Comparison of ENCODE assay signal across 14 mouse cellular contexts in the genomic region with DNA sequence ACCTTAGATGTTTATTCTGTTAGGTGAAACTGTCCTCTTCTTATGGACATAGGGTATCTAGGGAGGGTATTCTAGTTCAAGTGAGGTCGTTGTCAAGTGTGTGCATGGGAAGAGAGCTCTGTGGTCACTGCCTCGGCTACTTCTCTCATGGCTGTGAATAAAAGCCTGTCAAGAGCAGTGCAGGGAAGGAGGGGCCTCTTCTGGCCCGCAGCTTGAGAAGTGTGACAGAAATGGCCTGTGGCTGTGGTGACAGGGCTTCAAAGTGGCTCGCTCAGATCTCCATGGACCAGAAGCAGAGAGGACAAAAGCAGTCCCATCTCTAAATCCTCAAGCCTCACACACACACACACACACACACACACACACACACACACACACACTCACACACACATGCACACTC. TPM values are rescaled to one million over a fixed set of nuclear protein-coding genes. Genes with fewer than 3 reads are reported as not detected.
DNase-seq lines count a peak whose midpoint lies in the region; ATAC-seq and TF ChIP-seq lines count a peak whose summit lies in the region.
"Had no signal": no experiment of that assay in that cellular context is flagged by ENCODE, and none has a peak within 500 bp of the region (broad histone marks: within the 10 kb centered on the region; RNA-seq: fewer than 3 reads in every experiment).

No protein-coding gene starts in this region.

- 24% methylated on average over 4 of the region's 4 CpGs for WGBS in heart, adult 2 months
- 7% methylated on average over 4 of the region's 4 CpGs for WGBS in lung, embryonic 15.5 days
- 11% methylated on average over 4 of the region's 4 CpGs for WGBS in heart, embryonic 16.5 days
- WGBS in macrophage (ENCODE audit: missing documents), result 12% methylated on average over 4 of the region's 4 CpGs

- peak in 1 of 2 experiments; percentile 45 for DNase-seq in heart, adult 2 months
- no peak for DNase-seq in heart, adult 8-10 months (ENCODE audit: low spot score)
- DNase-seq in lung, postnatal 36 days, result no peak
- no peak for DNase-seq in Muller cell, postnatal 12 days (ENCODE audit: inconsistent ontology term)
- no peak for DNase-seq in urinary bladder, postnatal 36 days (ENCODE audit: low spot score in 2 of 2)
- DNase-seq: cerebellum, adult 9-11 months; right cerebral cortex, adult 18-20 months; thymus, adult 2 months had no signal

- H3K36me3 ChIP-seq in heart, adult 2 months (ENCODE audit: control insufficient read depth, insufficient read depth, low read length), result no peaks in the 10 kb centered on the region
- H3K36me3 ChIP-seq in lung, embryonic 15.5 days, result no peaks in the 10 kb centered on the region
- H3K36me3 ChIP-seq in heart, embryonic 16.5 days (ENCODE audit: control insufficient read depth, insufficient read depth), result no peaks in the 10 kb centered on the region
- H3K36me3 ChIP-seq in macrophage (ENCODE audit: inconsistent target), result no peaks in the 10 kb centered on the region
- H3K36me3 ChIP-seq: embryonic facial prominence, embryonic 12.5 days; limb, embryonic 15.5 days had no signal

- no peak for TF ChIP-seq CTCF in heart, adult 2 months (IDR thresholded peaks at IDR 0.05)

- no peaks in the 10 kb centered on the region for H3K9me3 ChIP-seq in lung, embryonic 15.5 days
- H3K9me3 ChIP-seq in heart, embryonic 16.5 days (replicated peaks; ENCODE audit: control insufficient read depth, low read length), result no peaks in the 10 kb centered on the region
- H3K9me3 ChIP-seq: embryonic facial prominence, embryonic 12.5 days; limb, embryonic 15.5 days had no signal

- intact Hi-C loops in heart, adult 2 months (cut with DNase I), result loop anchor here (5.0 kb wide), 1 partner anchor 44 kb away; no protein-coding TSS in a partner anchor

- H3K4me3 ChIP-seq in heart, adult 2 months, result no peak overlapping the region
- no peak overlapping the region for H3K4me3 ChIP-seq in lung, embryonic 15.5 days
- no peak overlapping the region for H3K4me3 ChIP-seq in heart, embryonic 16.5 days (ENCODE audit: low read length)
- H3K4me3 ChIP-seq in macrophage (ENCODE audit: inconsistent target), result no peak overlapping the region
- H3K4me3 ChIP-seq: embryonic facial prominence, embryonic 12.5 days; limb, embryonic 15.5 days had no signal

- ATAC-seq in lung, embryonic 15.5 days (ENCODE audit: borderline replicate concordance, extremely low read depth, low FRiP score, low TSS enrichment), result peak; percentile 55; the same call in 1 of the 2 replicates
- ATAC-seq in heart, embryonic 16.5 days (replicated peaks; ENCODE audit: extremely low read depth, insufficient read depth, low FRiP score), result peak; percentile 79
- ATAC-seq: inflammation-experienced regulatory T-cells, adult 6 months had no signal

- H3K27ac ChIP-seq in heart, adult 2 months, result peak overlapping the region; percentile 73
- H3K27ac ChIP-seq in lung, embryonic 15.5 days, result no peak overlapping the region; the same call in 1 of the 2 replicates
- H3K27ac ChIP-seq in heart, embryonic 16.5 days (ENCODE audit: low read length), result peak overlapping the region; percentile 91
- peak overlapping the region; percentile 52 for H3K27ac ChIP-seq in macrophage
- H3K27ac ChIP-seq: embryonic facial prominence, embryonic 12.5 days; limb, embryonic 15.5 days had no signal

- no peak overlapping the region for H3K4me2 ChIP-seq in lung, embryonic 15.5 days
- H3K4me2 ChIP-seq in heart, embryonic 16.5 days (ENCODE audit: low read depth, low read length), result no peak overlapping the region; the same call in 1 of the 2 replicates
- H3K4me2 ChIP-seq: embryonic facial prominence, embryonic 12.5 days; limb, embryonic 15.5 days had no signal

- H3K27me3 ChIP-seq in heart, adult 2 months (ENCODE audit: control insufficient read depth, insufficient read depth, low read length), result no peaks in the 10 kb centered on the region
- H3K27me3 ChIP-seq in lung, embryonic 15.5 days, result no peaks in the 10 kb centered on the region
- H3K27me3 ChIP-seq in heart, embryonic 16.5 days (ENCODE audit: control insufficient read depth, insufficient read depth, low read length), result no peaks in the 10 kb centered on the region

- TF ChIP-seq POLR2A in heart, adult 2 months (IDR thresholded peaks at IDR 0.05; ENCODE audit: insufficient read depth, low read depth, low read length), result peak; percentile 20; the same call in 1 of the 2 replicates

- H3K9ac ChIP-seq in heart, adult 2 months (ENCODE audit: low read depth, low read length), result peak overlapping the region; percentile 36; the same call in 1 of the 2 replicates
- H3K9ac ChIP-seq in lung, embryonic 15.5 days, result no peak overlapping the region
- H3K9ac ChIP-seq in heart, embryonic 16.5 days (ENCODE audit: low read length), result 0 out of 2 replicates have a peak overlapping the region, but pooled peaks have one; percentile 52
- H3K9ac ChIP-seq: embryonic facial prominence, embryonic 12.5 days; limb, embryonic 15.5 days had no signal

- H3K4me1 ChIP-seq in heart, adult 2 months (ENCODE audit: control insufficient read depth, insufficient read depth, low read length), result peaks cover 4% of the 10 kb centered on the region
- H3K4me1 ChIP-seq in lung, embryonic 15.5 days, result peaks cover 20% of the 10 kb centered on the region
- H3K4me1 ChIP-seq in heart, embryonic 16.5 days (ENCODE audit: control insufficient read depth, insufficient read depth, low read length), result peaks cover 25% of the 10 kb centered on the region

- TF ChIP-seq EP300 in heart, adult 2 months (IDR thresholded peaks at IDR 0.05; ENCODE audit: insufficient read depth, low read depth, low read length), result no peak

- no peaks in the 10 kb centered on the region for H3K79me2 ChIP-seq in heart, adult 2 months (replicated peaks; ENCODE audit: control insufficient read depth, insufficient read depth, low read length)
- H3K79me2 ChIP-seq in macrophage (ENCODE audit: inconsistent target), result no peaks in the 10 kb centered on the region

RNA-seq across cellular contexts. Expression of gene Syk, which starts 5.0 kb away (rescaled TPM):
- 10 to 100 TPM; 16.0 to 17.6 TPM for total RNA-seq in heart, adult 2 months (2021)
- 14.0 and 19.7 TPM in 2 replicates for polyA plus RNA-seq in heart, adult 2 months (2012; rRNA removed)
- 10 to 100 TPM; 16.1 to 18.7 (median 17.6) TPM for total RNA-seq in heart, adult 8-10 months (2022)
- polyA plus RNA-seq in lung, embryonic 15.5 days (2015; fragmentation: Nextera tagmentation; extraction: Ambion mirVana), result 5.3 and 5.5 TPM in 2 replicates
- polyA plus RNA-seq in heart, embryonic 16.5 days (2015; fragmentation: Nextera tagmentation; extraction: Ambion mirVana), result 7.9 and 8.7 TPM in 2 replicates
- total RNA-seq in macrophage (2018; cell fraction: chromatin; rRNA removed), result 1,000 to 10,000 TPM in 18 of 26 experiments, 100 to 1,000 TPM in 8; 824 to 3,159 (median 1,302) TPM
- 100 to 1,000 TPM; 254 to 524 (median 295) TPM for total RNA-seq in macrophage (2018; cell fraction: cytosol; rRNA removed)
- total RNA-seq in macrophage (2018; cell fraction: nucleus; rRNA removed), result 1,000 to 10,000 TPM in 13 of 26 experiments, 100 to 1,000 TPM in 13; 380 to 1,577 (median 999) TPM
- polyA plus RNA-seq in macrophage (2018), result 133 to 298 TPM (median 216 TPM) in 3 replicates

RNA-seq across cellular contexts. Expression of gene Diras2, which starts 46.9 kb away (rescaled TPM):
- total RNA-seq in heart, adult 2 months (2021), result under 1 TPM; 0.18 to 0.32 TPM
- polyA plus RNA-seq in heart, adult 2 months (2012; rRNA removed), result 0.61 and 0.78 TPM in 2 replicates
- total RNA-seq in heart, adult 8-10 months (2022), result under 1 TPM; 0.13 to 0.31 (median 0.21) TPM
- 0.19 and 0.36 TPM in 2 replicates for polyA plus RNA-seq in lung, embryonic 15.5 days (2015; fragmentation: Nextera tagmentation; extraction: Ambion mirVana)
- 0.62 and 1.2 TPM in 2 replicates for polyA plus RNA-seq in heart, embryonic 16.5 days (2015; fragmentation: Nextera tagmentation; extraction: Ambion mirVana)
- total RNA-seq in macrophage (2018; cell fraction: chromatin; rRNA removed), result under 1 TPM in 13 of 26 experiments, not detected in 13; 0.10 to 0.34 (median 0.22) TPM
- under 1 TPM; 0.05 to 0.49 (median 0.20) TPM for total RNA-seq in macrophage (2018; cell fraction: cytosol; rRNA removed)
- total RNA-seq in macrophage (2018; cell fraction: nucleus; rRNA removed), result under 1 TPM in 18 of 26 experiments, not detected in 8; 0.06 to 0.39 (median 0.20) TPM
- 0.11 to 0.42 TPM (median 0.29 TPM) in 3 replicates for polyA plus RNA-seq in macrophage (2018)
- polyA plus RNA-seq: inflammation-experienced regulatory T-cells, adult 6 months had no signal
